Mouse (Mus musculus): ENCODE results near the gene Gabrr2. TPM values are rescaled to one million over a fixed set of nuclear protein-coding genes. Genes with fewer than 3 reads are reported as not detected.

Gabrr2 gene
- 22.5 TPM for polyA plus RNA-seq (2017; shearing (Covaris generic))

DNA sequence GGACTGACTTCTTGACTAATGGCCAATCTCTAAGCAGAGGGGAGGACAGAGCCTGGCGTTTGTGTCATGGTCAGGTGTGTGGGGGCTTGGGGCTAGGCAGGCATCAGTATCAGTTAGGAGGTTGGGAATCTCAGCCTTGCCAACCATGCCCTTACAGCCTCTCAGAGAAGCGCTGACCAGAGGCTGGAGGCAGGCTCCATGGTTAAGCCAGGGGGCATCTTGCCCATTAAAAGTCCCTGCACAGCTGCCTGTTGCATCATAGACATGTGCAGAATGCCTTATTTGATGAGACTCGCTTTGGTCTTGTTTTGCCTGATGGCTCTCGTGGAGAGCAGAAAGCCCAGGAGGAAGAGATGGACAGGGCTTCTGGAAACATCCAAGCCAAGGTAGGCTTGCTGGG lies at the start of gene Gabrr2:
TSS of gene Gabrr2 (plus strand) at position 19 of the 400 bp plus-strand sequence.

DNA sequence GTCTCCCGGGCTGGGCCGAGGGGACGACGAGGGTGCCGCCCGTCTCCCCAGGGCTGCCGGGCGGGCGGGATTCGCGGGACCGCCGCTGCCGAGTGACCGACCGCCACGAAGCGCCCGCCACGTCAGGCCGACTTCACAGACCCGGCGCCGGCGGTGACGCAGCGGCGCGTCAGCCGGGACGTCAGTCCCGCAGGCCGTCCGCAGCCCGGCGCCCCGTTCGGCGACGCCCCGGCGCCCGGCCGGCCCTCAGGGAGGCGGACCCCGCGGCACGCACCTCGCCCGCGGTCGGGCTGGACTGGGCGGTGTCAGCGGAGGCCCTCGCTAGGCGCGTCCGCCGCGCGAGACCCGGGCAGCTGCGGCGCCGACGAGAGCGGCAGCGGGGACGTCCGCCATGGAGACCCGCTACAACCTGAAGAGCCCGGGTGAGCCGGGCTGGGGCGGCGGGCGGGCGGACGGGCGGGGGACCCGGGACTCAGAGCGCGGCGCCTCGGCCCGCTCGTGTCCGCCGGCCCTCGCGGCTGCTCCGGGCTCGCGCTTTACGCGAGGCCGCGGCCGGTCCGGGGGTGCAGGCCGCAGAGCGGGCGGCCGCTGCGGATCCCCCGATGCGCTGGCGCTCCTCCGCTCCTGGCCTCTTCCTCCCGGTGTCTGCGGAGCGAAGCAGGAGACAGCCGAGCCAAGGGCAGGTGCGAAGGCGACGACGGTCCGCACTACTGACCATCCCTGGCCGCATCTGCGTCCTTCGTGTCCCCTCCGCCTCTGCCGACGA lies 31.4 kb upstream of the Gabrr2 start, which contains the start of gene Ube2j1:
TSS of gene Ube2j1 (plus strand) at position 222 of the 766 bp plus-strand sequence.

GRCm38 (mm10) chr4:33132221-33132620 lies 69.4 kb downstream of the Gabrr2 start, which contains the start of gene Gabrr1:
Gene Gabrr1 (plus strand): TSS chr4:33132521.

Other genes starting within 250 kb of the Gabrr2 start
- 5.3 TPM for gene Ankrd6, start 112.2 kb upstream of the Gabrr2 start, polyA plus RNA-seq (2017; shearing (Covaris generic))
- gene Rragd, start 80.0 kb upstream of the Gabrr2 start, polyA plus RNA-seq (2017; shearing (Covaris generic)): 11.7 TPM
- 68.5 TPM for gene Ube2j1, start 31.6 kb upstream of the Gabrr2 start, polyA plus RNA-seq (2017; shearing (Covaris generic))
- not detected for gene Gabrr1, start 69.5 kb downstream of the Gabrr2 start, polyA plus RNA-seq (2017; shearing (Covaris generic))
- gene Pm20d2, start 126.7 kb downstream of the Gabrr2 start, polyA plus RNA-seq (2017; shearing (Covaris generic)): not detected
- gene Srsf12, start 146.0 kb downstream of the Gabrr2 start, polyA plus RNA-seq (2017; shearing (Covaris generic)): 2.9 TPM
- 68.8 TPM for gene Pnrc1, start 227.2 kb downstream of the Gabrr2 start, polyA plus RNA-seq (2017; shearing (Covaris generic))
- gene Rngtt, start 247.3 kb downstream of the Gabrr2 start, polyA plus RNA-seq (2017; shearing (Covaris generic)): 70.1 TPM

Measured in inflammation-experienced regulatory T-cells, adult 16 weeks (primary cell).